Mouse (Mus musculus) hindbrain, embryonic 12.5 days (tissue): ENCODE measurements around the gene Gm5624. TPM values are rescaled to one million over a fixed set of nuclear protein-coding genes. Genes with fewer than 3 reads are reported as not detected.
"Not testable (repeated sequence)": the region's sequence is repeated elsewhere in the genome, so short reads cannot be mapped to it uniquely, and the experiment has no call there.

ENCODE experiments used
- ATAC-seq: fragments of 200-750 bp; cut with Nextera tagmentation; 2 replicates; pipeline ENCODE4 v1.8.0; 2017; ENCODE audit warnings: moderate TSS enrichment; ENCODE audit not compliant: low FRiP score
- H3K27ac ChIP-seq: fragments of 300-500 bp; sonication (generic); 2 replicates; pipeline ENCODE4 v1.5.1; 2016; ENCODE audit warnings: mild to moderate bottlenecking
- H3K27me3 ChIP-seq: fragments of 300-500 bp; sonication (generic); 2 replicates; pipeline ENCODE4 v1.6.1; 2016; ENCODE audit warnings: mild to moderate bottlenecking
- H3K36me3 ChIP-seq: fragments of 300-500 bp; sonication (generic); 2 replicates; pipeline ENCODE4 v1.6.1; 2016; ENCODE audit warnings: mild to moderate bottlenecking
- H3K4me1 ChIP-seq: fragments of 300-500 bp; sonication (generic); 2 replicates; pipeline ENCODE4 v1.6.1; 2016
- H3K4me2 ChIP-seq: fragments of 300-500 bp; sonication (generic); replicated peaks from 2 replicates; pipeline ENCODE4 v1.6.1; 2016; ENCODE audit warnings: mild to moderate bottlenecking
- H3K4me3 ChIP-seq: fragments of 300-500 bp; sonication (generic); 2 replicates; pipeline ENCODE4 v1.5.1; 2016; ENCODE audit warnings: mild to moderate bottlenecking
- H3K9ac ChIP-seq: fragments of 300-500 bp; sonication (generic); 2 replicates; pipeline ENCODE4 v1.6.1; 2016; ENCODE audit warnings: mild to moderate bottlenecking, moderate library complexity
- H3K9me3 ChIP-seq: fragments of 300-500 bp; sonication (generic); replicated peaks from 2 replicates; pipeline ENCODE4 v1.6.1; 2016; ENCODE audit warnings: mild to moderate bottlenecking
- WGBS: fragments of 180-500 bp; shearing (Covaris S2); methylation state at CpG from one replicate; pipeline ENCODE4 v1.1.7; 2016; 5-methylcytosine and 5-hydroxymethylcytosine counted together
- polyA plus RNA-seq: library from polyadenylated mRNA; unstranded; fragments of >200 nt; fragmentation: Nextera tagmentation; extraction: Ambion mirVana; gene quantifications from 2 replicates; pipeline ENCODE4 v1.2.1, GENCODE M21; 2016

The Gm5624 gene
- not detected in 2 replicates for polyA plus RNA-seq

DNA sequence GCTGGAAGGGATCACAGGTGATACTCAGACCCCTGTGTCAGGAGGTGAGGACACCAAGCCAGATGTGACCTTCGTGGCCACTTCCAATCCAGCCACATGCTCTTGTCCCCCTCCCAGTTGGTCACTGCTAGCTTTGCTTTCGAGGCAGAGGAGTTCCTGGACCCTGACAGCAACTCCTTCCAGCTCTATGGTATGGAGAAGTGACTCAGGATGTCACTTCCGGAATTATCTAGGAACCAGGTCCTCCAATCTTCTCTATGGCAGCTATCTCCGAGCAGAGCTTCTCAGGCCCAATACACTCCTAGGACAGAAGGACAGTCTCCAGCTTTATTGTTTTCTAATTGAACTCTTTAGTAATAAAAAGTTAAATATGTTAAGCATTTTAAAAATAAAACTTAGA is at the start of gene Gm5624:
Gm5624 (minus strand) TSS at position 202 of the 400 bp plus-strand sequence.
- not testable (repeated sequence) for H3K4me2 ChIP-seq, H3K27me3 ChIP-seq, H3K4me1 ChIP-seq, H3K4me3 ChIP-seq, H3K36me3 ChIP-seq, H3K9me3 ChIP-seq, H3K9ac ChIP-seq, H3K27ac ChIP-seq, ATAC-seq
- 80% methylated on average over 4 of the region's 4 CpGs for WGBS

DNA sequence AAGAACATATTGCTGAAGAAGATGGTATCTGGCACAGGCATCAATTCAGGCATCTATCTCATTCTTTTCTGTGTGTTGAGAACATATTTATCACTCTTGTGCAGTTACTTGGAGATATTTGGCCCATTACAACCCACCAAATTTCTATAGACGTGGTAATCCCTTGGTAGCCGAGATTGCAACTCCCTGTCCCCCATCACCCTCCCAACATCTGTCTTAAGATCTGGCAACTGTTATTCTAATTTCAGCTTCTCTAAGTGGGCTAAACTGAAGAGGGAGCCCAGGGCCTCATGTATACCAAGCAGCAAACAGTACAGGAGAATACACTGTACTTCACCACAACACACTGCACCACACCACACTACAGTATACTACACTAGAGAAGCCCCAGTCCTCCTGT is 36.0 kb downstream of the Gm5624 start:
- 68% methylated on average over 2 of the region's 2 CpGs for WGBS
- not testable (repeated sequence) for H3K36me3 ChIP-seq, H3K9me3 ChIP-seq, H3K27ac ChIP-seq, H3K4me3 ChIP-seq, H3K27me3 ChIP-seq, H3K9ac ChIP-seq, H3K4me1 ChIP-seq, ATAC-seq, H3K4me2 ChIP-seq

DNA sequence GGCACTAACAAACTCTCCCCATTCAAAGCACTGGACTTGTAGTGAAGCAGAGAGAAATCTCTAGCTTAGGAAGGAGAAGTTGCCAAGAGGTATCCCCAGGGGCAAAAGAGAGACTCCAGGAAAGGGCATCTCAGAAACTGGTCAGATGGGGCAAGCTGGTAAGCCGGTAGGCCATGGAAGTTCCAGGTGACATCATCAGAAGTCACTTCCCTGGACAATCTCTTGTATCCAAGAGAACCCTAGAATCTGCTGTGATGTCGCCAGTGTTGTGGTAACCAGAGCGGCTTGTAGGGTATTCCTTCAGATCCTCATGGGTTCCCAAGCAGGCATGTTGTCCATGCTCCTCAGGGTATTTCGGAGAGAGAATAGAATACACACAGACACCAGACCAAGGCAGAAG is 44.9 kb downstream of the Gm5624 start, which contains the start of gene Gm8247:
Gm8247 (plus strand) TSS at position 301 of the 400 bp plus-strand sequence.
- H3K36me3 ChIP-seq, H3K9ac ChIP-seq, H3K27ac ChIP-seq, H3K4me3 ChIP-seq, ATAC-seq, H3K4me2 ChIP-seq, H3K9me3 ChIP-seq, H3K4me1 ChIP-seq, H3K27me3 ChIP-seq: not testable (repeated sequence)
- 95% methylated on average over 4 of the region's 4 CpGs for WGBS

DNA sequence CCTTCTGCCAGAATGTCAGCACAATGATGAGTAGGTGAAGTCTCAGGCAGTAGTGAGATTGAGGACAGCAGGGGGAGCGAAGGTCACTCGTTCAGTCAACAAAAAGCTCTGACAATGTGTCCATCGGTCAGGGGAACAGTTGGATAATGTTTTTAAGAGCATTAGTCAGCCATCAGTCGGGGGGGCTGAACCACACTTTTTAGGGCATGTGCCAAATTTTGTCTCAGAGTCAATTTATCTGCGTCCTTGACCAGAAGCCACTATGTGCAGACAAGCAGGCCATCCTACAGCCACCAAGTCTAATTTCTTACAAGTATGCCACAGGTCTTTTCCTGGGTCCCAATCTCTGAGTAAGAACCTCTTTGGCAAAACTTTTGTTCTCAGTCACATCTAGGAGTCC is 79.8 kb downstream of the Gm5624 start:
- not testable (repeated sequence) for H3K36me3 ChIP-seq, ATAC-seq, H3K27me3 ChIP-seq, H3K4me1 ChIP-seq, H3K4me3 ChIP-seq, H3K9ac ChIP-seq, H3K9me3 ChIP-seq, H3K4me2 ChIP-seq, H3K27ac ChIP-seq
- 84% methylated on average over 5 of the region's 5 CpGs for WGBS

DNA sequence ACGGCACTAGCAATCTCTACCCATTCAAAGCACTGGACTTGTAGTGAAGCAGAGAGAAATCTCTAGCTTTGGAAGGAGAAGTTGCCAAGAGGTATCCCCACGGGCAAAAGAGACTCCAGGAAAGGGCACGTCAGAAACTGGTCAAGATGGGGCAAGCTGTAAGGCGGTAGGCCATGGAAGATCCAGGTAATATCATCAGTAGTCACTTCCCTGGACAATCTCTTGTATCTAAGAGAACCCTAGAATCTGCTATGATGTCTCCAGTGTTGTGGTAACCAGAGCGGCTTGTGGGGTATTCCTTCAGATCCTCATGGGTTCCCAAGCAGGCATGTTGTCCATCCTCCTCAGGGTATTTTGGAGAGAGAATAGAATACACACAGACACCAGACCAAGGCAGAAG is 109.8 kb downstream of the Gm5624 start, which contains the start of gene Gm17093:
Gm17093 (plus strand) TSS at position 301 of the 400 bp plus-strand sequence.
- not testable (repeated sequence) for H3K9me3 ChIP-seq, H3K9ac ChIP-seq, H3K4me3 ChIP-seq, H3K27me3 ChIP-seq, ATAC-seq, H3K36me3 ChIP-seq, H3K27ac ChIP-seq, H3K4me1 ChIP-seq, H3K4me2 ChIP-seq
- WGBS: 84% methylated on average over 5 of the region's 5 CpGs

Other genes starting within 250 kb of the Gm5624 start
- gene Gm3371, start 217.2 kb downstream of the Gm5624 start, polyA plus RNA-seq: not detected in 2 replicates
- gene Gm8232, start 194.3 kb downstream of the Gm5624 start, polyA plus RNA-seq: not detected in 2 replicates
- gene BC061237, start 135.5 kb downstream of the Gm5624 start, polyA plus RNA-seq: 0.26 and 0.34 TPM in 2 replicates
- gene Gm17093, start 109.7 kb downstream of the Gm5624 start, polyA plus RNA-seq: not detected in 2 replicates
- gene Gm8247, start 44.8 kb downstream of the Gm5624 start, polyA plus RNA-seq: 0.23 TPM in 1 of 2 replicates, not detected in the other
- not detected in 2 replicates for gene Gm8257, start 78.5 kb upstream of the Gm5624 start, polyA plus RNA-seq
- not detected in 2 replicates for gene Gm8267, start 122.4 kb upstream of the Gm5624 start, polyA plus RNA-seq
- 0.08 TPM in 1 of 2 replicates, not detected in the other for gene Ptgdr, start 231.4 kb upstream of the Gm5624 start, polyA plus RNA-seq